Mouse (Mus musculus) thymus, adult 2 months (tissue): ENCODE results near the gene Narfl. TPM values are rescaled to one million over a fixed set of nuclear protein-coding genes. Genes with fewer than 3 reads are reported as not detected.

Experiments used
- DNase-seq: peaks from one replicate; pipeline ENCODE4 v3.0.0; 2021
- H3K27ac ChIP-seq: fragments of 200-500 bp; 2 replicates; pipeline ENCODE4 v1.5.1; 2012; ENCODE audit warnings: low read length, control low read depth; ENCODE audit not compliant: control insufficient read depth, insufficient read depth
- H3K27me3 ChIP-seq: fragments of 200-500 bp; 2 replicates; pipeline ENCODE4 v1.6.1; 2012; ENCODE audit warnings: mild to moderate bottlenecking, low read length, moderate library complexity, mixed read lengths; ENCODE audit not compliant: control insufficient read depth, insufficient read depth
- H3K36me3 ChIP-seq: fragments of 200-500 bp; 2 replicates; pipeline ENCODE4 v1.6.1; 2012; ENCODE audit warnings: mild to moderate bottlenecking, low read length, moderate library complexity; ENCODE audit not compliant: control insufficient read depth, insufficient read depth
- H3K4me1 ChIP-seq: fragments of 200-500 bp; replicated peaks from 2 replicates; pipeline ENCODE4 v1.6.1; 2012; ENCODE audit warnings: low read length; ENCODE audit not compliant: control insufficient read depth, insufficient read depth
- H3K4me3 ChIP-seq: fragments of 200-500 bp; 2 replicates; pipeline ENCODE4 v1.5.1; 2012; ENCODE audit warnings: mild to moderate bottlenecking, low read length, control low read depth, moderate library complexity; ENCODE audit not compliant: control insufficient read depth, insufficient read depth
- CTCF ChIP-seq: fragments of 200-500 bp; IDR thresholded peaks from 2 replicates; pipeline ENCODE4 v1.5.1; 2012; ENCODE audit warnings: mild to moderate bottlenecking, control low read depth, low read length, moderate library complexity, borderline replicate concordance; ENCODE audit not compliant: control insufficient read depth, poor library complexity, insufficient read depth; ENCODE audit errors: extremely low read depth
- POLR2A ChIP-seq: fragments of 200-500 bp; IDR thresholded peaks from 2 replicates; pipeline ENCODE4 v1.6.1; 2012; ENCODE audit warnings: mild to moderate bottlenecking, low read length, control low read depth, moderate library complexity; ENCODE audit not compliant: control insufficient read depth, poor library complexity, insufficient read depth; ENCODE audit errors: extremely low read depth
- WGBS: fragments of 180-500 bp; shearing (Covaris S2); methylation state at CpG from one replicate; pipeline ENCODE4 v1.1.7; 2018; 5-methylcytosine and 5-hydroxymethylcytosine counted together
- polyA plus RNA-seq: library from polyadenylated mRNA; depleted of rRNA; stranded (reverse); fragments of >200 nt; gene quantifications from 2 replicates; pipeline ENCODE4 v1.2.3, GENCODE M21; 2012

Narfl gene
- polyA plus RNA-seq, 1 experiment = 33.5 TPM

DNA sequence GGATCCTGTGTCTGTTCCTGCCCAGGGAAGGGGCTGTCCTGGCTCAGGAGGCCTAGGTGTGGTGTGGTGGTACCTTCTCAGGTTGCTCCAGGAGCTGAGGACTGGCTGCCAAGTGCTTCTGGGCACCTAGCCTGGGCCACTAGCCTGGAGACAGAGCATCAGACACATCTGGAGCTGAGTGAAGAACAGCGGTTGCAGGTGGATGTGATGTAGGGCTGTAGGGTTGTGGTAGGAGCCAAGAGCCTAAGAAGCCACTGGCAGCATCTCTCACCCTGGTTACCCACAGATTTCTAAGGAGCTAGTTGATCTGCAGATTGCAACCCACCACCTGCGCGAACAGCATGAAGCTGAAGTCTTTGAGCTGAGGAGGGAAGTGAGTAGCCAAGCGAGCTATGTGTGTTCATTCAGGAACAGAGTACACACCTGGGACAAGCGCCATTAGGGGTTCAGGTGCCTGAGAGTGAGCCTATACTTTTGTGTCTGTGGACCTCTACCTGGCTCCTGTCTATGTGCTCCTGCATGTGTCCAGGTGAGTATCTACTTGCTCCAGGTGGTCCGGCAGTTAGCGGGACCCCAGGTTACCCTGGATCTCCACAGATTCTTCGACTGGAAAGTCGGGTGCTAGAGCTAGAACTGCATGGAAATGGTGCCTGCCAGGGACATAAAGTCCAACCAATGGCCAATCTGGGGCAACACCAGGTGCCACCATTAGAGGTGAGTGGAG lies 13.4 kb downstream of the Narfl start:
- DNase-seq = no peak
- TF ChIP-seq POLR2A (no peak), CTCF (no peak)
- Histone ChIP-seq H3K36me3 (no peaks in the 10 kb centered on the region; the same call in 1 of the 2 replicates), H3K4me1 (peaks cover 22% of the 10 kb centered on the region), H3K27me3 (no peaks in the 10 kb centered on the region), H3K27ac (no peak overlapping the region), H3K4me3 (no peak overlapping the region)
- 68% methylated on average over 9 of the region's 9 CpGs for whole genome bisulfite sequencing

DNA sequence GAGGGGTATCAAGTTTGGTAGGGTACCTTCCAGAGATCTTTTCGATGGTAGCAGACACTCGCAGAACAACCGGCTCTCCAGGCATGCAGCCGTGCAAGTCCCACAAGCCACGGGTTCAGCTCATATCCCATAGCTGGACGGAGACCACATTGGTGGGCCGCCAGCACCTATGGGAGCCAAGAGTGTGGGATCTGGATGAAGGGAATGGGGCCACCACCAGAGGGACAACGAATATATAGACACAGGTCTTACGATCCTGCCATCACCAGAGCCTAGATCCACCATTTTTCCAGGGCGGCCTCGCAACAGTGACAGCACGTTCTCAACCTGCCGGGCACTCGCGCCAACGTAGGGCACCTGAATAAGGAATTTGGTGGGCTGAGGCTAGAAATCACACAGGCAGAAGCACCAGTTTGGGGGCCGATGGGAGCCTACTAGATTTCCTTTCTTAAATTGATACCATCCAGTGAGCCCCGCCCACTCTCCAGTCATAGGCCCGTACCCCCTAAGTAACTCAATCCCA lies 17.8 kb downstream of the Narfl start:
- Histone ChIP-seq H3K4me3 (peak overlapping the region; percentile 57), H3K36me3 (no peaks in the 10 kb centered on the region), H3K27me3 (no peaks in the 10 kb centered on the region), H3K27ac (peak overlapping the region; percentile 81), H3K4me1 (peaks cover 34% of the 10 kb centered on the region)
- TF ChIP-seq CTCF (no peak), POLR2A (no peak)
- 27% methylated on average over 19 of the region's 19 CpGs for WGBS
- DNase-seq = no peak

DNA sequence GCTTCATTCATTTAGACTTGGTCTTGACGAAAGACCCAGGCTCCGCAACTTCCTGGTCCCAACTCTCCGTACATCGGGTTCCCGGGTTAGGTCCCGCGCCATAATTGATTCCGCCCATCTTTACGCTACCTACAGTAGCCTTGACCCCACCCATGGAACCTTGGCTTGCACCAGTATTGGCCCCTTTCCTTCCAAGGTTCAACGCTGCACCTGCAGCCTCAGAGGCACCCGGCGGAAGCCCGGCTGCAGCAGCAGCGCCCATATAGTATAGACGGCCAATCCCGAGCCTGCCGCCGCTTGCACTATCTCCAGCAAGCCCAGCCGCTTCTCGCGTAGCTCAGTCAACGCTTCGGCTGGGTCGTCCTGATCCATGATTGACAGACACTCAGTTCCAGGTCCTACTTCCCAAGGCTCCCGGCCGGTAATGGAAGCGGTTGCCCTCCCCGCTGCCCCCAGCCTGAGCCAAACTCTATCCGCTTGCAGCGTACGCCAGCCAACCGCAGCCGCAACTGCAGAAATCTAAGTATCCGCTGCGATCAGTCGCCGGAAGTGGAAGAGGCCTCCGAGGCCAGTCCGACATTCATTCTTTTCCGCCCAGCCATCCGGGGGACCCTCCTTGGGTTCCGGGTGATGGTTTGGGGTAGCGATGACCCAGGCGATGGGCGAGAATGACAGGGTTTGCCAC lies 18.4 kb downstream of the Narfl start:
- H3K27ac ChIP-seq = peak overlapping the region; percentile 81
- H3K27me3 ChIP-seq = no peaks in the 10 kb centered on the region
- H3K4me1 ChIP-seq = peaks cover 35% of the 10 kb centered on the region
- H3K36me3 ChIP-seq = no peaks in the 10 kb centered on the region
- DNase-seq = peak; percentile 82
- H3K4me3 ChIP-seq = peak overlapping the region; percentile 57
- WGBS = under 1% methylated on average over 45 of the region's 45 CpGs
- TF ChIP-seq POLR2A (peak; percentile 26; the same call in 1 of the 2 replicates), CTCF (no peak)

DNA sequence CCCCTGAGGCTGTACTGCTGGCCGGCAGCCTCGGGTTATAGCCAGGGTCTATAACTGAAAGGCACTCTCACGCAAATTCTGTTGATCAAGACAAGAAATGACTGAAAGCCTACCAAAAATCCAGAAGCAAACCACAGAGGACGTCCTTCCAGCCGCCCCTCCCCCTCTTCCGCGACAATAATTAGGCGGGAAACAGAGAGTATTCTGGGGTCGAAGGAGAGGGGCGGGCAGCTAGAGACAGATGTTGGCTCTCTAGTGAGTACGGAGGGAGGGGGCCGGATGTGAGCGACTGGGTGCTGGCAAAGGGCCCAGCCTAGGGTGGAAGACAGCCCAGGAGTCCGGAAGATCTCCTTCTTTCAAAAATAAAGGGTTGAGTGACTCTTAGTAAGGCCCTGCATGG lies 19.0 kb downstream of the Narfl start, which contains the start of gene Fam173a:
Gene Fam173a, minus strand, starts transcription at position 287 of the 400 bp plus-strand sequence.
- TF ChIP-seq POLR2A (0 out of 2 replicates have a peak, but pooled peaks have one; percentile 28), CTCF (0 out of 2 replicates have a peak, but pooled peaks have one; percentile 39)
- peak; percentile 85 for DNase-seq
- Histone ChIP-seq H3K27me3 (no peaks in the 10 kb centered on the region), H3K4me3 (peak within 1 kb of the TSS; percentile 57), H3K27ac (peak within 1 kb of the TSS; percentile 81), H3K36me3 (no peaks in the 10 kb centered on the region), H3K4me1 (peaks cover 38% of the 10 kb centered on the region)
- WGBS = 0% methylated on average over 14 of the region's 14 CpGs

DNA sequence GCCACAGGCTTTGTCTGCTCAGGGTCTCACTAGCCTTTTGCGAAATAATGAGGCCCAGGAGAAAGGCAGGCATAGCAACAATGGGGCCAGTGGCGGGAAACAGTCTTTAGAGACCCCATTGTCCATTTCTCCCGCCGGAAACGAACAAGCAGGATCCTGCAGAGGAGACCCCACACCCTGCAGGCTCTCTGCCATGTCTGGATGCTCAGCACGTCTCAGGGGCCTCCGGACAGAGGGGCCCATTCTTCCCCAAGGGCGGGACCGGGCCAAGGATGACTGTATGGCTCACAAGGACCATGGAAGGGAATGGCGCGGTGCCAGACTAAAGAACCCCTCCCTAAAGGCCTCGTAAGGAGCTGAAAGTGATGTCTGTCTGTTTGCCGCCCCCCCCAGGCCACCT lies 20.6 kb downstream of the Narfl start:
- 94% methylated on average over 13 of the region's 13 CpGs for WGBS
- TF ChIP-seq POLR2A = no peak
- no peak for TF ChIP-seq CTCF
- no peak overlapping the region for H3K27ac ChIP-seq
- no peak for DNase-seq
- peaks cover 38% of the 10 kb centered on the region for H3K4me1 ChIP-seq
- H3K4me3 ChIP-seq = no peak overlapping the region
- no peaks in the 10 kb centered on the region for H3K36me3 ChIP-seq
- H3K27me3 ChIP-seq = no peaks in the 10 kb centered on the region

DNA sequence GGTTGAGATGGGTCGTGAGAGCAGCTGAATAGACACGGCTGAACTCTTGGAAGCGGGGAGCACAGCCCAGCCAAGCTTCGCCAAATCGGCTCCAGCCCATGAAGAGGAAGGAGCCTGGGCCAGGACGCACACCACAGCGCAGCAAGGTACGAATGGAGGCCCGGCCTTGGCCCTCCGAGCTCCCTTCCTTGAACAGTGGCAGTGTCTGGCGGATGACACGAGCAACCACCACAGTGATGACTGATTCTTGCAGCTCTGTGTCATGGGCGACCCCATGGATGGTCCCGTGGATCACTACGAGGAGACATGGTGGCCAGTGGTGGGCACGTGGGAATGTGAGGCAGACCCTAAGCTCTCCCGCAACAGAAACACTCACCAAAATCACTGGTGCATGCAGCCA lies 21.4 kb downstream of the Narfl start:
- TF ChIP-seq CTCF = no peak
- no peak for TF ChIP-seq POLR2A
- Histone ChIP-seq H3K4me3 (no peak overlapping the region), H3K27me3 (no peaks in the 10 kb centered on the region), H3K4me1 (peaks cover 38% of the 10 kb centered on the region), H3K27ac (no peak overlapping the region), H3K36me3 (no peaks in the 10 kb centered on the region)
- 96% methylated on average over 17 of the region's 17 CpGs for WGBS
- DNase-seq = no peak
